Mouse (Mus musculus) small intestine, adult 2 months (tissue): ENCODE results near the gene Lcp1.

Source experiments
- CTCF ChIP-seq: fragments of 200-500 bp; IDR thresholded peaks from 2 replicates; pipeline ENCODE4 v1.5.1; 2012; ENCODE audit warnings: low read depth, mild to moderate bottlenecking, control low read depth, inconsistent platforms, low read length, moderate library complexity, mixed read lengths; ENCODE audit not compliant: insufficient replicate concordance, insufficient read length; ENCODE audit errors: extremely low read depth
- POLR2A ChIP-seq: fragments of 200-500 bp; IDR thresholded peaks from 2 replicates; pipeline ENCODE4 v1.6.1; 2012; ENCODE audit warnings: low read depth, mild to moderate bottlenecking, control low read depth, inconsistent platforms, low read length, moderate library complexity

DNA sequence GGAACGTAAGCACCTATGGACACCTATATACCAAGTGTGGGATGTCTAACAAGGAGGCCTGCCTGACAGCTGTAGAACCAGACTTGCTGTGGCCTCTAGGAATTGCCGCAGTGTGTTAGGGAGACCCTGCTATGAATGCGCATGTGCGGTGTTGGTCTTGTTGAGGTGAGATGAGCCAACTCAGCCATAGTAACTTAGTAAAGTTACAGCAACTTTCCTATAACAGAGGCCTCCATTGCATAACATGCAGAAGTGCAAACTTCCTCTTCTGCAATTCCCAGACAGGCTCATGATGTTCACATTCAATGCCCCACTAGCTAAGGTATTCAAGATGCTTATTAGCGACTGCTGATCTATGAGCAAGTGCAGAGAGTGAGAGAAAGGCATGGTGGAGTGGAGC lies 64.6 kb downstream of the Lcp1 start:
- TF ChIP-seq CTCF: no peak
- no peak for TF ChIP-seq POLR2A
